Mouse (Mus musculus): ENCODE measurements around the gene Arhgef10l. TPM values are rescaled to one million over a fixed set of nuclear protein-coding genes. Genes with fewer than 3 reads are reported as not detected.

Gene Arhgef10l
- polyA plus RNA-seq, 1 experiment from 2014 or later = 34.1 TPM

- TF ChIP-seq CTCF (IDR thresholded peaks at IDR 0.05) = no peak
- CTCF ChIA-PET = no interaction called here
- POLR2A ChIA-PET = no interaction called here
- in situ Hi-C loops (cut with MboI; ENCODE audit: low pct_unique_long_range_greater_than_20kb) = no loop called here
- no peak for ATAC-seq
- peak; percentile 6 for DNase-seq (ENCODE audit: low read depth, low spot score)
- peaks cover 15% of the 10 kb centered on the region for H3K27me3 ChIP-seq
These were observed 195.9 kb downstream of the Arhgef10l start for GRCm38 (mm10) chr4:140469760-140470452.

GRCm38 (mm10) chr4:140467254-140467791 lies 198.5 kb downstream of the Arhgef10l start:
- POLR2A ChIA-PET = no interaction called here
- CTCF ChIA-PET = no interaction called here
- no peak for TF ChIP-seq CTCF (IDR thresholded peaks at IDR 0.05)
- H3K27me3 ChIP-seq = peaks cover 20% of the 10 kb centered on the region
- no peak for DNase-seq (ENCODE audit: low read depth, low spot score)
- no peak for ATAC-seq
- in situ Hi-C loops (cut with MboI; ENCODE audit: low pct_unique_long_range_greater_than_20kb) = no loop called here

Other genes with a start within 250 kb of the Arhgef10l start
- gene Rcc2, start 34.5 kb upstream of the Arhgef10l start, polyA plus RNA-seq (2021) = 84.8 TPM
- not detected for gene Padi6, start 76.6 kb upstream of the Arhgef10l start, polyA plus RNA-seq (2021)
- gene Padi4, start 108.2 kb upstream of the Arhgef10l start, polyA plus RNA-seq (2021) = 0.04 TPM
- gene Padi3, start 144.6 kb upstream of the Arhgef10l start, polyA plus RNA-seq (2021) = not detected
- 0.05 TPM for gene Padi1, start 179.8 kb upstream of the Arhgef10l start, polyA plus RNA-seq (2021)
- 4.6 TPM for gene Padi2, start 240.3 kb upstream of the Arhgef10l start, polyA plus RNA-seq (2021)